Mouse (Mus musculus): ENCODE results near the gene Abat.

The Abat gene

DNA sequence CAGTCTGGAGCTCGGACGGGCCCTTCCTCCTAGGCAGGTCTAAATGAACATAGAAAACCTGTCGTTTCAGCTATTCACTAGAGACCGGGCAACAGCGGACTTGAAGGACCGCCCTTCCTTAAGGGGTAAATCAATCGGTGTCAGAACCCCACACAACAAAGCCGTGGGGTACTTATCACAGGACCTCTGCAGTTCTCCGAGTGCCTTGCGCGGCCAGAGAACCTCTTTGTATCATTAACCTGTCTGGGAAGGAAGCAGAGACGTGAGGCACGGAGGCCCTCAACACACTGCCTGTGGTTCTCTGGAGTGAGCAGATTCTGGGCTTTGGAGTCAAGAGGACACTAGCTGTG is 123.6 kb downstream of the Abat start:
- Histone ChIP-seq H3K27me3 (ENCODE audit: insufficient read depth, low read length) (no peaks in the 10 kb centered on the region), H3K4me1 (replicated peaks; ENCODE audit: low read depth, low read length) (peaks cover 63% of the 10 kb centered on the region), H3K4me3 (replicated peaks; ENCODE audit: low read length) (peak overlapping the region; percentile 96), H3K9me3 (ENCODE audit: low read length) (no peaks in the 10 kb centered on the region), H3K36me3 (ENCODE audit: insufficient read depth, low read length) (peaks cover 68% of the 10 kb centered on the region)
- no peak for TF ChIP-seq CTCF (conservative IDR thresholded peaks at IDR 0.05; ENCODE audit: low read length)
- TF ChIP-seq NANOG (IDR thresholded peaks at IDR 0.05; ENCODE audit: borderline replicate concordance, low read length) = no peak
- no peak for TF ChIP-seq POU5F1 (IDR thresholded peaks at IDR 0.05; ENCODE audit: borderline replicate concordance, low read length)

DNA sequence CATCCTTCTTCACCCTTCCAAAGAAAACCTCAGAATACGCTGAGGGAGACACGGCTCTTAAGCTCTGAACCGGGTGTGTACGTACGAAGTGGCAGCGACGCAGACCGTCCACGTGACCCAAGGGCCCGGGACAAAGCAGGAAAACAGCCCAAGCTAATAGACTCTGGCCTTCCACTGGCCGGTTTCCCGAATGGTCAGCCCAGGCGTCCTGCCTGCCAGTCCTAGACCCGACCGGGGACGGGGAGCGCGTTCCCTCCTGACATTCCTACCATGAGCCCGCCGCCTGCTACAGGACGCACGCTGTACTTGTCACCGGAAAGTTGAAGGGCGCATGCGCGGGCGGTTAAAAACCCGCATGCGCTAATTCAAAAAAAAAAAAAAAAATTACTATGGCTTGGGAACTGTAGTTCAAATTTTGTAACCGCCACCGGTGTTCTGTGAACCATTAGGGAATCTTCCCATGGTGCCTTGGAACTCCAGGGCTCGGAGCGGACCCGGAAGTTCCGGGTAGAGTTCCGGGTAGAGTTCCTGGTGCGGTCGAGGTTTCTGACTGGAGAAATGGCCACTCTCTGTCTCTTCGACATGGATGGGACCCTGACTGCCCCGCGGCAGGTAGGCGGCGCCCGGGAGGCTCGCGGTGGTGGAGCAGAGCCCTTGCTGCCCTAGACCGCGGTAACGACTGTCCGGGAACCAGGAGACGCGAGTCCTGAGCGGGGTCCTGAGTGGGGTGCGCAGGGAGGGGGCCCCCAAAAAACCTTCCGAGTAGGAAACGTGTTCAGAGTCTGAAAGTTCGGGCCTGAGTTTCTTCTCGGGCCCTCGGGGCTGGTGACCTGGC is 124.2 kb downstream of the Abat start, which contains the start of the genes Pmm2 and Tmem186:
TSS of gene Pmm2 (plus strand) at position 458 of the 835 bp plus-strand sequence.
TSS of gene Tmem186 (minus strand) at position 496 of the 835 bp plus-strand sequence.
- H3K4me3 ChIP-seq (replicated peaks; ENCODE audit: low read length) = peak within 1 kb of the TSS; percentile 96
- no peaks in the 10 kb centered on the region for H3K9me3 ChIP-seq (ENCODE audit: low read length)
- H3K4me1 ChIP-seq (replicated peaks; ENCODE audit: low read depth, low read length) = peaks cover 60% of the 10 kb centered on the region
- TF ChIP-seq NANOG (IDR thresholded peaks at IDR 0.05; ENCODE audit: borderline replicate concordance, low read length) (no peak), CTCF (conservative IDR thresholded peaks at IDR 0.05; ENCODE audit: low read length) (no peak), POU5F1 (IDR thresholded peaks at IDR 0.05; ENCODE audit: borderline replicate concordance, low read length) (no peak)
- peaks cover 68% of the 10 kb centered on the region for H3K36me3 ChIP-seq (ENCODE audit: insufficient read depth, low read length)
- H3K27me3 ChIP-seq (ENCODE audit: insufficient read depth, low read length) = no peaks in the 10 kb centered on the region

DNA sequence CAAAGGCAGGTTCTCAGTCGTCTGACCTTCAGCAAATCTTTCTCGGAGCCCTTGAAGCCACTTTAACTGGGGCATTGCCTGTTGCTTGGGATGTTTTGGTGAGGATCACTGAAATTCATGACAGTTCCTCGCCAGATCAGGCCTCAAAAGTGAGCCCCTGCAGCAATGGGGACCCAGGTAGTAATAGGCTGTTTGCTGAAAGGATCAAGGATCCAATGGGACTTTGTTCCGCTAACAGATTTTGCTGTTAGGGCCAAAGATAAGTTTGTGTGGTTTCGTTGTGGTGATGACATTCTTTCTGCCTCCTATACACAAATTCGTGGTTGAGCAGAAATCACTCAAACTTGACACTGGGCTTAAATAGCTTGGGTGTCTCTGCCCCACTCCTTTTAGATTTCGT is 124.9 kb downstream of the Abat start:
- Histone ChIP-seq H3K4me1 (replicated peaks; ENCODE audit: low read depth, low read length) (peaks cover 59% of the 10 kb centered on the region), H3K4me3 (replicated peaks; ENCODE audit: low read length) (peak overlapping the region; percentile 96), H3K9me3 (ENCODE audit: low read length) (no peaks in the 10 kb centered on the region), H3K36me3 (ENCODE audit: insufficient read depth, low read length) (peaks cover 68% of the 10 kb centered on the region), H3K27me3 (ENCODE audit: insufficient read depth, low read length) (no peaks in the 10 kb centered on the region)
- TF ChIP-seq POU5F1 (IDR thresholded peaks at IDR 0.05; ENCODE audit: borderline replicate concordance, low read length) = no peak
- no peak for TF ChIP-seq NANOG (IDR thresholded peaks at IDR 0.05; ENCODE audit: borderline replicate concordance, low read length)
- TF ChIP-seq CTCF (conservative IDR thresholded peaks at IDR 0.05; ENCODE audit: low read length) = no peak

DNA sequence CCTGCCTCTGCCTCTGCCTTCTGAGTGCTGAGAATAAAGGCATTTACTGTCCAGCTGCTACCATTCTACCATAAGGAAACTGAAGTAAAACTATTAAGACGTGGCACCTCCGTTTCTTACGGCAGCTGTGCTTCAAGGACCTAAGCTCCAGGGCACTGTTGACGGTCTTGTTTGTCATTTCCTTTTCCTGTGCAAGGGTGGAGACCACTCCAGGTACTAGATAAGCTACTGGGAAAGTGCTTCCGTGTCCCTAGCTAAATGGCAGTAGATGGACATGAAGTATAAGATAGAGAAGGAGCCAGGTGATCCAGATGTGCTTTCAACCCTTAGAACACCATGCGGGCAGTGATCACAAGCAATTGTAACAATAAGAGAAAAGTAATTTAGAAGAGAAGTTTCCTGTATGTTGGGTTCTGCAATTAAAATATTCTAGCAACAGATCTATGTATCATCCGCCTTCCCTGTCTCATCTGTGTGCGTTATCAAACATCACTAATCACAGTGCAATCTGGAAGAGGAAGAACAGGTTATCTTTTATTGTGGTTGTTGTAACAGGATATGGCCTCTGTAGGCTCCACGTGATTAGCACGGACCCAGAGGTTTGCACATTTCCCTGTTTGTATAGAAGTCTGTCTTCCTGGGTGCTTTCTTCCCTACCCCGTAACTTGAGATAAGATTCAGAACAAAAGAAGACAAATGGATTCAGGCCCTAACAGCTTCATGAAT is 126.4 kb downstream of the Abat start:
- TF ChIP-seq POU5F1 (IDR thresholded peaks at IDR 0.05; ENCODE audit: borderline replicate concordance, low read length) = no peak
- no peak for TF ChIP-seq NANOG (IDR thresholded peaks at IDR 0.05; ENCODE audit: borderline replicate concordance, low read length)
- TF ChIP-seq CTCF (conservative IDR thresholded peaks at IDR 0.05; ENCODE audit: low read length) = no peak
- Histone ChIP-seq H3K4me3 (replicated peaks; ENCODE audit: low read length) (no peak overlapping the region), H3K36me3 (ENCODE audit: insufficient read depth, low read length) (peaks cover 68% of the 10 kb centered on the region), H3K27me3 (ENCODE audit: insufficient read depth, low read length) (no peaks in the 10 kb centered on the region), H3K9me3 (ENCODE audit: low read length) (no peaks in the 10 kb centered on the region), H3K4me1 (replicated peaks; ENCODE audit: low read depth, low read length) (peaks cover 48% of the 10 kb centered on the region)

DNA sequence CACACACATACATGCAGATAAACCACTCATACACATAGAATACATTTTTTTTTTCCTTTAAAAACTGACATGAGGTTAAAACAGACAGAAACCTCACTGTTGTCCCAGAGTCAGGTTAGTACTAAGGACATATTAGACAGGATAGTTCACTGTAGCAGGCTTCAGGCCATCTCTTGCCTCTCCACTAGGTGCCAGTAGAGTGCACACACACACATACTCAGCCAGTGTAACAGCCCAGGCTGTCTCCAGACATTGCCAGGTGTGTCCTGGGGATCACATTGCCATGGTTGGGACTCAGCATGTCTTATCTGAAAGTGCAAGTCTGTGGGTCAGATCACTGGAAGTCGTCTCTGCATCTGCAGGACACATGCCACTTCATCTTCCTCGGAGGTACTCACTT is 130.6 kb downstream of the Abat start:
- Histone ChIP-seq H3K4me1 (replicated peaks; ENCODE audit: low read depth, low read length) (peaks cover 18% of the 10 kb centered on the region), H3K9me3 (ENCODE audit: low read length) (no peaks in the 10 kb centered on the region), H3K4me3 (replicated peaks; ENCODE audit: low read length) (no peak overlapping the region), H3K36me3 (ENCODE audit: insufficient read depth, low read length) (peaks cover 94% of the 10 kb centered on the region), H3K27me3 (ENCODE audit: insufficient read depth, low read length) (no peaks in the 10 kb centered on the region)
- TF ChIP-seq NANOG (IDR thresholded peaks at IDR 0.05; ENCODE audit: borderline replicate concordance, low read length) (no peak), CTCF (conservative IDR thresholded peaks at IDR 0.05; ENCODE audit: low read length) (peak; percentile 90)

DNA sequence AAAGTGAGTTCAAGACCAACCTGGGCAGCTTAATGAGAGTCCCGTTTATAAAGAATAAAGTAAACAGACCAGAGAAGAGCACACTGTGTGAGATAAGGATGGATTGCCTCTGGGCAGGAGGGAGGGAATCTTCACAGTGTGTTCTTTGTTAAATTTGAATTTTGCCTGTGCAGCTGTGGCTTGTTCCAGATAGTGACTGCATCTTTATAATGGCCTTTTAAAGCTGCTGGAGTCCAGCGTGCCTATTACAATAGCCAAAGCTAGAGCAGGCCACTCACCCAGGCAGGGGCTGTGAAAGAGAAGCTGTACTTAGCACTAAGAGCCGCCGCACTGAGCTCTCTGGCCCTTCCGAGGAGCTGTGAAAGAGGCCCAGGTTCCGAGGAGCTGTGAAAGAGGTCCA is 132.3 kb downstream of the Abat start:
- Histone ChIP-seq H3K27me3 (ENCODE audit: insufficient read depth, low read length) (no peaks in the 10 kb centered on the region), H3K36me3 (ENCODE audit: insufficient read depth, low read length) (peaks cover 99% of the 10 kb centered on the region), H3K4me1 (replicated peaks; ENCODE audit: low read depth, low read length) (peaks cover 4% of the 10 kb centered on the region; the same call in 1 of the 2 replicates), H3K9me3 (ENCODE audit: low read length) (no peaks in the 10 kb centered on the region), H3K4me3 (replicated peaks; ENCODE audit: low read length) (no peak overlapping the region)
- no peak for TF ChIP-seq CTCF (conservative IDR thresholded peaks at IDR 0.05; ENCODE audit: low read length)
- no peak for TF ChIP-seq NANOG (IDR thresholded peaks at IDR 0.05; ENCODE audit: borderline replicate concordance, low read length)
- no peak for TF ChIP-seq POU5F1 (IDR thresholded peaks at IDR 0.05; ENCODE audit: borderline replicate concordance, low read length)

DNA sequence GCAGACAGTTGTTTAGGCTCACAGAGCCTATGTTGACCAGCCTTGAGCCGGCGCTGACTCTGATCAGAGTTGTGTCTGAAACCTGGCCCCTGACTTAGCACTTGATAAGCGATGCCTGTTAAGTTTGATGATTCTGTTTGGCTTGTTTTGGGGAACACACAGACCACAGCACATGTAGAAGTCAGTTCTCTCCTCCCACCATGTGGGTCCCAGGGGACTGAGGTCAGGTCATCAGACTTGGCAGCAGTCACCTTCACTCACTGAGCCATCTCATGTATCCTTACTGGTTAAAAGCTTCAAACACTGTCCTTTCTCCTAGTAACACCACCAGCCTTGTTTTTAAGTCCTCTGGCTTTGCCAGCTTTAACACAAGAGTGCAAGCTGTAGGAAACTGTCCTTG is 136.8 kb downstream of the Abat start:
- peaks cover 99% of the 10 kb centered on the region for H3K36me3 ChIP-seq (ENCODE audit: insufficient read depth, low read length)
- H3K4me1 ChIP-seq (replicated peaks; ENCODE audit: low read depth, low read length) = peaks cover 27% of the 10 kb centered on the region
- H3K4me3 ChIP-seq (replicated peaks; ENCODE audit: low read length) = no peak overlapping the region
- H3K27me3 ChIP-seq (ENCODE audit: insufficient read depth, low read length) = no peaks in the 10 kb centered on the region
- TF ChIP-seq POU5F1 (IDR thresholded peaks at IDR 0.05; ENCODE audit: borderline replicate concordance, low read length) (no peak), NANOG (IDR thresholded peaks at IDR 0.05; ENCODE audit: borderline replicate concordance, low read length) (no peak), CTCF (conservative IDR thresholded peaks at IDR 0.05; ENCODE audit: low read length) (no peak)
- H3K9me3 ChIP-seq (ENCODE audit: low read length) = no peaks in the 10 kb centered on the region

DNA sequence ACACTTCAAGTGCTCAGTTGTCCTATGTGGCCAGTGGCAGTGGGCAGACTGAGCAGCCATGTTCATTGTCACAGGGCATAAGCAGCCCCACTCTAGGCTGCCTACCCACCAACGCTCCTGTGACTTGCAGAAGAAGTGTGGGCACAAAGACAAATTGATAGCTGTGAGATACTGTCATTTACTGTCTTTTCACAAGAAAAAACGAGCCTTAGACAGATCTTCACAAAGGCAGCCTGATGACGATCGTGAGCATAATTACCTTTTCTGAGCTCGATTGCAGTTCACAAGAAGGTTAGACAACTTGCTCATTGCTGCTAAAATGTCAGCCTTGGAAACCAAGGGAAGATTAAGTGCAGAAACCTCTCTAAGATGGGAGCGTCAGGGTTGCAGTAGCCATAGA is 141.9 kb downstream of the Abat start:
- H3K4me1 ChIP-seq (replicated peaks; ENCODE audit: low read depth, low read length) = peaks cover 72% of the 10 kb centered on the region
- H3K4me3 ChIP-seq (replicated peaks; ENCODE audit: low read length) = peak overlapping the region; percentile 13; the same call in 1 of the 2 replicates
- no peak for TF ChIP-seq NANOG (IDR thresholded peaks at IDR 0.05; ENCODE audit: borderline replicate concordance, low read length)
- TF ChIP-seq POU5F1 (IDR thresholded peaks at IDR 0.05; ENCODE audit: borderline replicate concordance, low read length) = no peak
- no peak for TF ChIP-seq CTCF (conservative IDR thresholded peaks at IDR 0.05; ENCODE audit: low read length)
- H3K27me3 ChIP-seq (ENCODE audit: insufficient read depth, low read length) = no peaks in the 10 kb centered on the region
- H3K36me3 ChIP-seq (ENCODE audit: insufficient read depth, low read length) = peaks cover 97% of the 10 kb centered on the region
- H3K9me3 ChIP-seq (ENCODE audit: low read length) = no peaks in the 10 kb centered on the region
